In genomic region chr10:116809383-116809782, GRCm38 (mm10) we compare ENCODE assay signal across 21 mouse cellular contexts.
"Had no signal": no experiment of that assay in that cellular context is flagged by ENCODE, and none has a peak within 500 bp of the region (broad histone marks: within the 10 kb centered on the region; RNA-seq: fewer than 3 reads in every experiment).

No protein-coding gene starts in this region.

- H3K27ac ChIP-seq: layer of hippocampus, adult 2 months; limb, embryonic 10.5 days; limb, embryonic 13.5 days; liver, embryonic 12.5 days; liver, embryonic 15.5 days; lung, embryonic 15.5 days; neural tube, embryonic 13.5 days; stomach, embryonic 15.5 days had no signal

- H3K27me3 ChIP-seq: limb, embryonic 13.5 days; liver, embryonic 12.5 days; liver, embryonic 15.5 days; lung, embryonic 15.5 days; neural tube, embryonic 13.5 days; stomach, embryonic 15.5 days had no signal

- H3K4me2 ChIP-seq: limb, embryonic 13.5 days; liver, embryonic 12.5 days; liver, embryonic 15.5 days; lung, embryonic 15.5 days; midbrain, embryonic 11.5 days; neural tube, embryonic 13.5 days; stomach, embryonic 15.5 days had no signal

- ATAC-seq: intestine, postnatal 0 days; liver, embryonic 12.5 days had no signal

- H3K9me3 ChIP-seq: limb, embryonic 10.5 days; limb, embryonic 13.5 days; liver, embryonic 12.5 days; liver, embryonic 15.5 days; lung, embryonic 15.5 days; neural tube, embryonic 13.5 days; stomach, embryonic 15.5 days had no signal

- H3K4me3 ChIP-seq: layer of hippocampus, adult 2 months; limb, embryonic 10.5 days; limb, embryonic 13.5 days; liver, embryonic 12.5 days; liver, embryonic 15.5 days; lung, embryonic 15.5 days; neural tube, embryonic 13.5 days; stomach, embryonic 15.5 days had no signal

- H3K9ac ChIP-seq: limb, embryonic 13.5 days; liver, embryonic 12.5 days; liver, embryonic 15.5 days; lung, embryonic 15.5 days; neural tube, embryonic 13.5 days; stomach, embryonic 15.5 days had no signal

- H3K36me3 ChIP-seq: limb, embryonic 10.5 days; limb, embryonic 13.5 days; liver, embryonic 12.5 days; liver, embryonic 15.5 days; lung, embryonic 15.5 days; neural tube, embryonic 13.5 days; stomach, embryonic 15.5 days had no signal

- H3K4me1 ChIP-seq: liver, embryonic 12.5 days; liver, embryonic 15.5 days; lung, embryonic 15.5 days; neural tube, embryonic 13.5 days; stomach, embryonic 15.5 days had no signal

- DNase-seq: kidney, postnatal 25 days; layer of hippocampus, adult 9-11 months; liver; lung, adult 18-20 months; lung, postnatal 10 days; lung, postnatal 36 days; midbrain, embryonic 14.5 days; retina, postnatal 1 day; right cerebral cortex, postnatal 25 days; spleen, adult 18-20 months; thymus, postnatal 25 days had no signal
